Mouse (Mus musculus) liver, embryonic 14.5 days (tissue): ENCODE results near the gene Exosc5.

Source experiments
- CTCF ChIP-seq: IDR thresholded peaks from 2 replicates; pipeline ENCODE4 v1.5.1; 2016; ENCODE audit warnings: antibody characterized with exemption, low read depth, control low read depth
- EP300 ChIP-seq: IDR thresholded peaks from 2 replicates; pipeline ENCODE4 v1.6.1; 2016; ENCODE audit warnings: antibody characterized with exemption, low read depth

GRCm38 (mm10) chr7:25671686-25672085, 12.7 kb downstream of the Exosc5 start:
- TF ChIP-seq EP300 (no peak), CTCF (no peak)
